Mouse (Mus musculus): ENCODE results near the gene Col24a1. TPM values are rescaled to one million over a fixed set of nuclear protein-coding genes. Genes with fewer than 3 reads are reported as not detected.
A peak's percentile ranks its signal among the peaks of the same experiment; 100 is the strongest.
"Not testable (repeated sequence)": the region's sequence is repeated elsewhere in the genome, so short reads cannot be mapped to it uniquely, and the experiment has no call there.

The Col24a1 gene
- polyA plus RNA-seq, 1 experiment from 2014 or later: 2.4 TPM

DNA sequence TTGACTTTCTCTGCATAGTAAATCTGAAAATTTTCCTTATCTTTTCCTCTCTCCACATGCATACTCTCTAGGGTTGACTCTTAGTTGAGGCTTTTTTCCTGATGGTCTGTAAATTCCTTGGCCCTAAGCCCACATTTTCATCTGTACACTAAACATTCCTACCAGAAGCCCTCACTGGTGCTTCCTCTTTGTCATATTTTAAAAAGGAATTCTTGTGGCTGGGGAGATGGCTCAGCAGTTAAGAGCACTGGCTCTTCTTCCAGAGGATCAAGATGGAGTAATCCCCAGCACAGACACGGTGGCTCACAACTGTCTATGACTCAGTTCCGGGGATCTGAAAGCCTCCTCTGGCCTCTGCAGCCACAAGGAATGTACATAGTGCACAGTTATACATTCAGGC lies 128.1 kb downstream of the Col24a1 start:
- ATAC-seq (ENCODE audit: low read depth): 0 out of 2 replicates have a peak, but pooled peaks have one; percentile 36
- WGBS: 34% methylated on average over 2 of the region's 2 CpGs
- Histone ChIP-seq H3K27ac (ENCODE audit: low read length) (no peak overlapping the region), H3K4me3 (ENCODE audit: low read length) (no peak overlapping the region), H3K4me2 (ENCODE audit: low read depth, low read length) (no peak overlapping the region), H3K36me3 (ENCODE audit: control insufficient read depth, insufficient read depth, low read length) (no peaks in the 10 kb centered on the region), H3K9ac (ENCODE audit: low read length) (no peak overlapping the region), H3K9me3 (ENCODE audit: control insufficient read depth, low read length) (no peaks in the 10 kb centered on the region), H3K4me1 (replicated peaks; ENCODE audit: control insufficient read depth, insufficient read depth, low read length) (peaks cover 5% of the 10 kb centered on the region; the same call in 1 of the 2 replicates), H3K27me3 (ENCODE audit: control insufficient read depth, insufficient read depth, low read depth, low read length) (no peaks in the 10 kb centered on the region)

- H3K9ac ChIP-seq (ENCODE audit: low read length): no peak overlapping the region
- H3K4me2 ChIP-seq (ENCODE audit: low read depth, low read length): no peak overlapping the region
- H3K4me3 ChIP-seq (ENCODE audit: low read length): no peak overlapping the region
- 83% methylated on average over 3 of the region's 3 CpGs for WGBS
- no peaks in the 10 kb centered on the region for H3K9me3 ChIP-seq (ENCODE audit: control insufficient read depth, low read length)
- H3K27ac ChIP-seq (ENCODE audit: low read length): no peak overlapping the region
- no peaks in the 10 kb centered on the region for H3K27me3 ChIP-seq (ENCODE audit: control insufficient read depth, insufficient read depth, low read depth, low read length)
- H3K36me3 ChIP-seq (ENCODE audit: control insufficient read depth, insufficient read depth, low read length): no peaks in the 10 kb centered on the region
- ATAC-seq (ENCODE audit: low read depth): no peak
- H3K4me1 ChIP-seq (replicated peaks; ENCODE audit: control insufficient read depth, insufficient read depth, low read length): peaks cover 5% of the 10 kb centered on the region; the same call in 1 of the 2 replicates
Measured at GRCm38 (mm10) chr3:145422044-145422443, 129.8 kb downstream of the Col24a1 start.

DNA sequence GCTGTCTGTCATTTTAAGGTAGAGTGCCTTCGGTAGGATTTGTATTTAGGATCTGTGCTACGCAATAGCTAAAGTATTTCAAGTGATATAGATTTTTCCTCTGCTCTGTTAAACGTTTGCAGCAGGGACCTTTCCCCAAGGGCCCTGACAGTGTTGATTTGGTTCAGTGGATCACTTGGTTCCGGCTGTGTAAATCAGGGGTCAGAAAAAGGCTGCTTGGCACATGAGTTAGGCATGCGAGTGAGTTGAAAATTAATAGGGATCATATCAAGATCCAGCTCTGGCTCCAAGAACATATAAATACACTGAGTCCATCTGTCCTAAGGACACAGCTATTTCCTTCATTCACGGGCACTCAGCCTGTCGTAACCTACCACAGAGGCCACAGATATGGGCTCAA lies 146.1 kb downstream of the Col24a1 start:
- Histone ChIP-seq H3K36me3 (ENCODE audit: control insufficient read depth, insufficient read depth, low read length) (no peaks in the 10 kb centered on the region), H3K4me1 (replicated peaks; ENCODE audit: control insufficient read depth, insufficient read depth, low read length) (no peaks in the 10 kb centered on the region), H3K27me3 (ENCODE audit: control insufficient read depth, insufficient read depth, low read depth, low read length) (no peaks in the 10 kb centered on the region), H3K9ac (ENCODE audit: low read length) (no peak overlapping the region), H3K4me3 (ENCODE audit: low read length) (no peak overlapping the region), H3K9me3 (ENCODE audit: control insufficient read depth, low read length) (no peaks in the 10 kb centered on the region), H3K4me2 (ENCODE audit: low read depth, low read length) (no peak overlapping the region), H3K27ac (ENCODE audit: low read length) (no peak overlapping the region)
- ATAC-seq (ENCODE audit: low read depth): no peak
- WGBS: 81% methylated on average over 7 of the region's 7 CpGs

- no peak for ATAC-seq (ENCODE audit: low read depth)
- 82% methylated on average over 7 of the region's 7 CpGs for WGBS
- no peaks in the 10 kb centered on the region for H3K27me3 ChIP-seq (ENCODE audit: control insufficient read depth, insufficient read depth, low read depth, low read length)
- H3K4me3 ChIP-seq (ENCODE audit: low read length): no peak overlapping the region
- H3K27ac ChIP-seq (ENCODE audit: low read length): no peak overlapping the region
- H3K9me3 ChIP-seq (ENCODE audit: control insufficient read depth, low read length): no peaks in the 10 kb centered on the region
- H3K36me3 ChIP-seq (ENCODE audit: control insufficient read depth, insufficient read depth, low read length): no peaks in the 10 kb centered on the region
- H3K9ac ChIP-seq (ENCODE audit: low read length): no peak overlapping the region
- H3K4me2 ChIP-seq (ENCODE audit: low read depth, low read length): no peak overlapping the region
- no peaks in the 10 kb centered on the region for H3K4me1 ChIP-seq (replicated peaks; ENCODE audit: control insufficient read depth, insufficient read depth, low read length)
Measured at GRCm38 (mm10) chr3:145439086-145439485, 146.8 kb downstream of the Col24a1 start.

- H3K9ac ChIP-seq (ENCODE audit: low read length): no peak overlapping the region
- H3K4me1 ChIP-seq (replicated peaks; ENCODE audit: control insufficient read depth, insufficient read depth, low read length): no peaks in the 10 kb centered on the region
- H3K36me3 ChIP-seq (ENCODE audit: control insufficient read depth, insufficient read depth, low read length): no peaks in the 10 kb centered on the region
- H3K27me3 ChIP-seq (ENCODE audit: control insufficient read depth, insufficient read depth, low read depth, low read length): no peaks in the 10 kb centered on the region
- no peak overlapping the region for H3K4me2 ChIP-seq (ENCODE audit: low read depth, low read length)
- H3K9me3 ChIP-seq (ENCODE audit: control insufficient read depth, low read length): no peaks in the 10 kb centered on the region
- WGBS: 59% methylated on average over 1 of the region's 1 CpGs
- H3K27ac ChIP-seq (ENCODE audit: low read length): no peak overlapping the region
- no peak for ATAC-seq (ENCODE audit: low read depth)
- H3K4me3 ChIP-seq (ENCODE audit: low read length): no peak overlapping the region
Measured at GRCm38 (mm10) chr3:145440993-145441392, 148.7 kb downstream of the Col24a1 start.

DNA sequence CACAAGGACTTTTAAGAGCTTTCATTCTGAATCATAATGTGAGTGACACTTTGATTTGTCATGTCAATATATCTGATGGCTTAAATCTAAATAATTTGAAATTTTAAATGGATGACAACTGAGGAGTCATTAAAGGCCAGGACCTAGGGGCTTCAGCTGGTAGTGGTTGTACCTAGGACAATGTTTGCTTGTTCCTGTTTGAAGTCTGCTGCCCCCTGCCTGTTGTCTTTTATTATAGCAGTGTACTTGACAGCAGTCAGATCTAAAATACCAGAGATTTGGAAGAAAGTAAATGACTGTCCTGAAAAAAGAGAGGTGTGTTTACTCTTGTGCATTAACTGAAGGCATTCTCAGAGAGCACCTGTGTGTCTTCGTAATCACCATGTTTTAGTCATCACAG lies 150.0 kb downstream of the Col24a1 start:
- ATAC-seq (ENCODE audit: low read depth): no peak; the same call in 1 of the 2 replicates
- Histone ChIP-seq H3K36me3 (ENCODE audit: control insufficient read depth, insufficient read depth, low read length) (no peaks in the 10 kb centered on the region), H3K4me2 (ENCODE audit: low read depth, low read length) (no peak overlapping the region), H3K27ac (ENCODE audit: low read length) (no peak overlapping the region), H3K27me3 (ENCODE audit: control insufficient read depth, insufficient read depth, low read depth, low read length) (no peaks in the 10 kb centered on the region), H3K9ac (ENCODE audit: low read length) (no peak overlapping the region), H3K4me3 (ENCODE audit: low read length) (no peak overlapping the region), H3K9me3 (ENCODE audit: control insufficient read depth, low read length) (no peaks in the 10 kb centered on the region), H3K4me1 (replicated peaks; ENCODE audit: control insufficient read depth, insufficient read depth, low read length) (no peaks in the 10 kb centered on the region)
- WGBS: 68% methylated on average over 1 of the region's 1 CpGs

DNA sequence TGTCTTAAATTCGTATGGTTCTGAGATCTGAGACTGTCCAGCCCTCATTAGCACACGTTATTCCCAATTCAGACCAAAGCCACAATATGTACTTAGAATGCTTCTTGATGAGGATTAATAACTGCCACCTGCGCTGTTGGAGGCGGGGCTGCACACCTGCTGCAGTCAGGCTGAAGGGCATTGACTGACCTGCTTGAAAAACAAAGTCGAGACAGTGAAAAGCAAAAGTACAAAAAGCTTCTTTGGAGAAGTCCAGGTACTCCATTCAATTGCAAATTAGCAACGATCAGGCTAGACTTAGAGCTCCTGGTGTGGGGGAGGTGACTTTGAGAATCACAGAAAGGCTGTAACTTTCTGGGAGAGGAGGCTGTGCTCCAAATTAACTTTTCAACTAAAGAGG lies 150.9 kb downstream of the Col24a1 start:
- not testable (repeated sequence) for H3K36me3 ChIP-seq (ENCODE audit: control insufficient read depth, insufficient read depth, low read length); H3K27me3 ChIP-seq (ENCODE audit: control insufficient read depth, insufficient read depth, low read depth, low read length); H3K4me3 ChIP-seq (ENCODE audit: low read length); H3K9ac ChIP-seq (ENCODE audit: low read length); H3K4me1 ChIP-seq (replicated peaks; ENCODE audit: control insufficient read depth, insufficient read depth, low read length); H3K9me3 ChIP-seq (ENCODE audit: control insufficient read depth, low read length); H3K4me2 ChIP-seq (ENCODE audit: low read depth, low read length); H3K27ac ChIP-seq (ENCODE audit: low read length); ATAC-seq (ENCODE audit: low read depth)
- WGBS: 75% methylated on average over 6 of the region's 6 CpGs

DNA sequence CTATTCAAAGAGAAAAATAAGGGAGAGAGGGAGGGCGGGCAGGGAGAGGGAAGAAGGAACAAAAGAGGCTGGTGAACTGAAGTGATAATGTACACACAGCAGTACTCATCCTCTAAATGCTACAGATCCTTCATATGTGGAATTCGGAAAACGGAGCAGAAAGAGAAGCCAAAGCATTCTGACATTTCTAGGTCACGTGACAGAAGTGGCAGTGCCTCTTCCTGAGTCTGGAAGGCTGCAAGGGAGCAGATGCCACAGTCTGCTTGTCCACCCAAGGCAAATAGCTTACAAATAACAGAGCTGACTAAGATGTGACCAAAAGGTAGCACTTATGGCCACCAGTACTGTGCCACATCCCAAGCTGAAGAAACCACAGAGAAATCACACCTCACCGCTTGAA lies 164.8 kb downstream of the Col24a1 start:
- H3K4me2 ChIP-seq (ENCODE audit: low read depth, low read length): no peak overlapping the region
- no peaks in the 10 kb centered on the region for H3K36me3 ChIP-seq (ENCODE audit: control insufficient read depth, insufficient read depth, low read length)
- H3K9me3 ChIP-seq (ENCODE audit: control insufficient read depth, low read length): no peaks in the 10 kb centered on the region
- no peak overlapping the region for H3K4me3 ChIP-seq (ENCODE audit: low read length)
- no peaks in the 10 kb centered on the region for H3K4me1 ChIP-seq (replicated peaks; ENCODE audit: control insufficient read depth, insufficient read depth, low read length)
- H3K27ac ChIP-seq (ENCODE audit: low read length): no peak overlapping the region
- no peaks in the 10 kb centered on the region for H3K27me3 ChIP-seq (ENCODE audit: control insufficient read depth, insufficient read depth, low read depth, low read length)
- no peak overlapping the region for H3K9ac ChIP-seq (ENCODE audit: low read length)
- 68% methylated on average over 5 of the region's 5 CpGs for WGBS
- no peak for ATAC-seq (ENCODE audit: low read depth)

- Histone ChIP-seq H3K27me3 (ENCODE audit: control insufficient read depth, insufficient read depth, low read depth, low read length) (no peaks in the 10 kb centered on the region), H3K4me1 (replicated peaks; ENCODE audit: control insufficient read depth, insufficient read depth, low read length) (no peaks in the 10 kb centered on the region), H3K4me3 (ENCODE audit: low read length) (no peak overlapping the region), H3K27ac (ENCODE audit: low read length) (no peak overlapping the region), H3K9ac (ENCODE audit: low read length) (no peak overlapping the region), H3K36me3 (ENCODE audit: control insufficient read depth, insufficient read depth, low read length) (no peaks in the 10 kb centered on the region), H3K4me2 (ENCODE audit: low read depth, low read length) (no peak overlapping the region), H3K9me3 (ENCODE audit: control insufficient read depth, low read length) (no peaks in the 10 kb centered on the region)
- WGBS: 37% methylated on average over 7 of the region's 7 CpGs
- ATAC-seq (ENCODE audit: low read depth): no peak
Measured at GRCm38 (mm10) chr3:145462351-145462750, 170.1 kb downstream of the Col24a1 start.

DNA sequence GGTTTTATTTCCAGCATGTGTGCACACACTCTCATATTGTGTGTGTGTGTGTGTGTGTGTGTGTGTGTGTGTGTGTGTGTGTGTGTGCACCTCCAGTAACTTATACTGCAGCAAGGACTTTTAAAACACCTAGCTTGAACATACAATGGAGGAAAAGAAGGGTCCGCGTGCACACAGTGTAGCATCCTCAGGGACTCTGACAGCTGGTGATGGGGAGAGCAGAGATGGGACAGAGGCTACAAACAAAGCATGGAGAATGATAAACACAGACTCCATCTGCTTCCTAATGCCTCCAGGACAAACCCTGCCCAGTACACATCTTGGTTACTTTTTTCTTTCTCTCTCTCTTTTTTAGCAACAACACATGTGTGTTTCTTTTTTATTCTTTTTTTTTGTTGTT lies 171.5 kb downstream of the Col24a1 start:
- H3K4me3 ChIP-seq (ENCODE audit: low read length): no peak overlapping the region
- H3K27me3 ChIP-seq (ENCODE audit: control insufficient read depth, insufficient read depth, low read depth, low read length): no peaks in the 10 kb centered on the region
- no peaks in the 10 kb centered on the region for H3K9me3 ChIP-seq (ENCODE audit: control insufficient read depth, low read length)
- H3K27ac ChIP-seq (ENCODE audit: low read length): no peak overlapping the region
- no peak overlapping the region for H3K9ac ChIP-seq (ENCODE audit: low read length)
- H3K36me3 ChIP-seq (ENCODE audit: control insufficient read depth, insufficient read depth, low read length): no peaks in the 10 kb centered on the region
- no peak overlapping the region for H3K4me2 ChIP-seq (ENCODE audit: low read depth, low read length)
- 63% methylated on average over 2 of the region's 2 CpGs for WGBS
- H3K4me1 ChIP-seq (replicated peaks; ENCODE audit: control insufficient read depth, insufficient read depth, low read length): no peaks in the 10 kb centered on the region
- ATAC-seq (ENCODE audit: low read depth): no peak

Data from lung, embryonic 16.5 days (tissue).